Mouse (Mus musculus): ENCODE measurements around the gene Cntnap2.

GRCm38 (mm10) chr6:46362156-46362555 is 1303.0 kb downstream of the Cntnap2 start:
- TF ChIP-seq CTCF (IDR thresholded peaks at IDR 0.05; ENCODE audit: low read depth, low read length) = no peak
- no peak for TF ChIP-seq POLR2A (IDR thresholded peaks at IDR 0.05; ENCODE audit: extremely low read depth, insufficient read depth, low read length)

All from liver, adult 2 months (tissue).